Mouse (Mus musculus) CH12.LX (cell line): ENCODE data around the gene Bphl. TPM values are rescaled to one million over a fixed set of nuclear protein-coding genes. Genes with fewer than 3 reads are reported as not detected.

ENCODE experiments used
- DNase-seq: peaks from one replicate; pipeline ENCODE4 v3.0.0-alpha.2; 2013; ENCODE audit errors: extremely low read depth
- H3K27ac ChIP-seq: 2 replicates; pipeline ENCODE4 v1.5.1; 2012; ENCODE audit warnings: low read depth, mild to moderate bottlenecking, control low read depth, moderate library complexity; ENCODE audit not compliant: insufficient read depth
- H3K27me3 ChIP-seq: replicated peaks from 2 replicates; pipeline ENCODE3; 2012; ENCODE audit warnings: inconsistent platforms
- H3K36me3 ChIP-seq, 2 experiments: replicated peaks in 1 of 2; 2 replicates each; pipeline versions ENCODE3 to v1.6.1; 2012; ENCODE audit warnings: inconsistent platforms in 1 of 2, low read length in 1 of 2, mild to moderate bottlenecking in 1 of 2, mixed read lengths in 1 of 2, moderate library complexity in 1 of 2; ENCODE audit not compliant: control insufficient read depth in 1 of 2, insufficient read depth in 1 of 2
- H3K4me1 ChIP-seq, 2 experiments: 2 replicates each; pipeline ENCODE4 v1.6.1; 2012; ENCODE audit warnings: inconsistent platforms in 1 of 2, moderate library complexity in 1 of 2; ENCODE audit not compliant: insufficient read depth in 2 of 2, control insufficient read depth in 1 of 2
- H3K4me2 ChIP-seq: 2 replicates; pipeline ENCODE4 v1.6.1; 2012; ENCODE audit warnings: low read depth, mild to moderate bottlenecking, control low read depth; ENCODE audit not compliant: poor library complexity, insufficient read depth, severe bottlenecking
- H3K4me3 ChIP-seq, 3 experiments: fragments of 150-350 bp in 1 of 3; sonication (generic) in 1 of 3; replicated peaks in 1 of 3; 2 replicates each; pipeline versions ENCODE3 to v1.5.1; 2011 to 2012; ENCODE audit warnings: low read depth in 2 of 3, low read length in 2 of 3, mild to moderate bottlenecking in 2 of 3, moderate library complexity in 2 of 3, control low read depth in 1 of 3, improper control_type of control experiment in 1 of 3, inconsistent platforms in 1 of 3, mixed read lengths in 1 of 3; ENCODE audit not compliant: poor library complexity in 1 of 3
- H3K79me2 ChIP-seq: replicated peaks from 2 replicates; pipeline ENCODE4 v1.6.1; 2012; ENCODE audit warnings: mild to moderate bottlenecking, moderate library complexity; ENCODE audit not compliant: control insufficient read depth, poor library complexity, insufficient read depth, severe bottlenecking; ENCODE audit errors: extremely low read depth
- H3K9ac ChIP-seq: 2 replicates; pipeline ENCODE4 v1.6.1; 2012; ENCODE audit warnings: low read depth, mild to moderate bottlenecking, control low read depth, moderate library complexity; ENCODE audit not compliant: insufficient read depth
- H3K9me3 ChIP-seq: replicated peaks from 2 replicates; pipeline ENCODE3; 2012; ENCODE audit warnings: low read length, inconsistent platforms, mixed read lengths
- BHLHE40 ChIP-seq: IDR thresholded peaks from 2 replicates; pipeline ENCODE4 v1.6.1; 2011; ENCODE audit warnings: mild to moderate bottlenecking, low read depth, low read length, improper control_type of control experiment
- CHD1 ChIP-seq: IDR thresholded peaks from 2 replicates; pipeline ENCODE4 v1.6.1; 2012; ENCODE audit warnings: low read depth, low read length, improper control_type of control experiment, inconsistent platforms
- CHD2 ChIP-seq: IDR thresholded peaks from 2 replicates; pipeline ENCODE4 v1.6.1; 2011; ENCODE audit warnings: low read length, improper control_type of control experiment
- CTCF ChIP-seq, 2 experiments: IDR thresholded peaks in 1 of 2; conservative IDR thresholded peaks in 1 of 2; 2 replicates each; pipeline ENCODE4 v1.5.1; 2011 to 2012; ENCODE audit warnings: low read depth in 2 of 2, low read length in 2 of 2, improper control_type of control experiment in 1 of 2, inconsistent platforms in 1 of 2, mild to moderate bottlenecking in 1 of 2, moderate library complexity in 1 of 2
- ELF1 ChIP-seq: IDR thresholded peaks from 2 replicates; pipeline ENCODE4 v1.6.1; 2014; ENCODE audit warnings: low read depth, mild to moderate bottlenecking, inconsistent platforms, low read length, improper control_type of control experiment
- IRF4 ChIP-seq: IDR thresholded peaks from 2 replicates; pipeline ENCODE4 v1.6.1; 2014; ENCODE audit warnings: low read depth, mild to moderate bottlenecking, inconsistent platforms, low read length, improper control_type of control experiment
- JUND ChIP-seq: conservative IDR thresholded peaks from 2 replicates; pipeline ENCODE4 v1.6.1; 2011; ENCODE audit warnings: low read depth, low read length, improper control_type of control experiment
- KAT2A ChIP-seq: IDR thresholded peaks from 2 replicates; pipeline ENCODE4 v1.6.1; 2012; ENCODE audit warnings: low read length, improper control_type of control experiment, inconsistent platforms; ENCODE audit not compliant: insufficient replicate concordance
- MAFK ChIP-seq: IDR thresholded peaks from 2 replicates; pipeline ENCODE4 v1.6.1; 2011; ENCODE audit warnings: low read length, improper control_type of control experiment; ENCODE audit not compliant: insufficient replicate concordance
- MAX ChIP-seq: IDR thresholded peaks from 2 replicates; pipeline ENCODE4 v1.6.1; 2011; ENCODE audit warnings: low read length, improper control_type of control experiment
- MAZ ChIP-seq: IDR thresholded peaks from 2 replicates; pipeline ENCODE4 v1.6.1; 2012; ENCODE audit warnings: low read depth, mild to moderate bottlenecking, inconsistent platforms, low read length, improper control_type of control experiment, moderate library complexity
- MEF2A ChIP-seq: IDR thresholded peaks from 2 replicates; pipeline ENCODE4 v1.6.1; 2014; ENCODE audit warnings: low read depth, mild to moderate bottlenecking, inconsistent platforms, low read length, improper control_type of control experiment, borderline replicate concordance
- POLR2A ChIP-seq: IDR thresholded peaks from 2 replicates; pipeline ENCODE4 v1.6.1; 2011; ENCODE audit warnings: low read depth, mild to moderate bottlenecking, improper control_type of control experiment, low read length
- RAD21 ChIP-seq: IDR thresholded peaks from 2 replicates; pipeline ENCODE4 v1.6.1; 2011; ENCODE audit warnings: low read depth, mild to moderate bottlenecking, low read length, improper control_type of control experiment, moderate library complexity
- SMC3 ChIP-seq: IDR thresholded peaks from 2 replicates; pipeline ENCODE4 v1.6.1; 2011; ENCODE audit warnings: low read depth, low read length, improper control_type of control experiment
- UBTF ChIP-seq: IDR thresholded peaks from 2 replicates; pipeline ENCODE4 v1.6.1; 2012; ENCODE audit warnings: low read depth, mild to moderate bottlenecking, inconsistent platforms, low read length, improper control_type of control experiment, moderate library complexity
- USF1 ChIP-seq: IDR thresholded peaks from 2 replicates; pipeline ENCODE4 v1.6.1; 2014; ENCODE audit warnings: low read depth, mild to moderate bottlenecking, inconsistent platforms, low read length, improper control_type of control experiment
- ZC3H11A ChIP-seq: IDR thresholded peaks from 2 replicates; pipeline ENCODE4 v1.6.1; 2012; ENCODE audit warnings: low read depth, mild to moderate bottlenecking, inconsistent platforms, low read length, improper control_type of control experiment
- ZKSCAN1 ChIP-seq: IDR thresholded peaks from 2 replicates; pipeline ENCODE4 v1.6.1; 2012; ENCODE audit warnings: low read depth, inconsistent platforms, low read length, improper control_type of control experiment, borderline replicate concordance
- ZNF384 ChIP-seq: IDR thresholded peaks from 2 replicates; pipeline ENCODE4 v1.6.1; 2012; ENCODE audit warnings: low read depth, low read length, improper control_type of control experiment, inconsistent platforms
- dilution Hi-C: fragments of 300-500 bp; cut with MboI; formaldehyde crosslinking; loops from 2 replicates; pipeline ENCODE4 v1.14.3; 2020; ENCODE audit warnings: low sequenced_read_pairs; ENCODE audit not compliant: extremely low pct_unique_long_range_greater_than_20kb, extremely low pct_ligation_motif_present
- in situ Hi-C: fragments of 300-500 bp; cut with MboI; formaldehyde crosslinking; loops from 3 replicates; pipeline ENCODE4 v1.14.3; 2019; ENCODE audit warnings: low sequenced_read_pairs, low pct_ligation_motif_present, low pct_unique_long_range_greater_than_20kb, mixed read lengths
- polyA plus RNA-seq: library from polyadenylated mRNA; unstranded; fragments of >175 nt; gene quantifications from 2 replicates; pipeline ENCODE4 v1.2.1, GENCODE M21; 2012; ENCODE audit warnings: low read depth; ENCODE audit not compliant: insufficient read length
- total RNA-seq, 2 experiments: library from RNA; depleted of rRNA; stranded (reverse); fragments of 300-350 nt in 1 of 2; fragments of >200 nt in 1 of 2; gene quantifications; 2 replicates each; pipeline ENCODE4 v1.2.3; 2012 to 2014

Bphl gene
- total and polyA plus RNA-seq, 3 experiments = 18.1 to 41.3 (median 35.3) TPM

- Histone ChIP-seq H3K4me1 (peaks cover 3 to 8% of the 10 kb centered on the region in 2 experiments; a peak in 3 of 4 replicates), H3K4me3 (no peak overlapping the region), H3K36me3 (peaks cover 39 to 75% of the 10 kb centered on the region in 2 experiments), H3K27me3 (no peaks in the 10 kb centered on the region), H3K9me3 (no peaks in the 10 kb centered on the region), H3K79me2 (no peaks in the 10 kb centered on the region), H3K27ac (no peak overlapping the region), H3K4me2 (no peak overlapping the region), H3K9ac (no peak overlapping the region)
- TF ChIP-seq POLR2A = no peak
- TF ChIP-seq MAFK = no peak
- no peak for TF ChIP-seq KAT2A
- no peak for TF ChIP-seq CHD2
- no peak for TF ChIP-seq UBTF
- TF ChIP-seq ZNF384 = no peak
- no peak for TF ChIP-seq IRF4
- in situ Hi-C loops (no loop called here), dilution Hi-C loops (no loop called here)
- no peak for DNase-seq
Measured at GRCm38 (mm10) chr13:34032041-34032440, 5.4 kb upstream of the Bphl start.

GRCm38 (mm10) chr13:34035424-34035823 is 2.0 kb upstream of the Bphl start:
- H3K9ac ChIP-seq = no peak overlapping the region
- peaks cover 21 to 44% of the 10 kb centered on the region in 2 experiments for H3K36me3 ChIP-seq
- in situ Hi-C loops = no loop called here
- DNase-seq = no peak
- peaks cover 6 to 20% of the 10 kb centered on the region in 2 experiments; a peak in 3 of 4 replicates for H3K4me1 ChIP-seq
- no peaks in the 10 kb centered on the region for H3K79me2 ChIP-seq
- H3K27ac ChIP-seq = no peak overlapping the region
- TF ChIP-seq MEF2A (no peak), ZC3H11A (no peak), BHLHE40 (no peak), POLR2A (no peak), MAZ (no peak), UBTF (no peak), MAX (no peak), CHD1 (no peak), SMC3 (no peak), CTCF (conservative IDR thresholded peaks at IDR 0.05 in 1 of 2, IDR thresholded peaks at IDR 0.05 in 1 of 2; ENCODE audit: low read depth in 2 of 2, low read length in 2 of 2) (no peak), USF1 (no peak), JUND (no peak), ELF1 (no peak), ZKSCAN1 (no peak), RAD21 (no peak)
- TF ChIP-seq, all 38 proteins: peak for 0
- H3K9me3 ChIP-seq = peaks cover 4% of the 10 kb centered on the region
- no peak overlapping the region for H3K4me3 ChIP-seq
- H3K4me2 ChIP-seq = no peak overlapping the region
- dilution Hi-C loops = no loop called here
- no peaks in the 10 kb centered on the region for H3K27me3 ChIP-seq
